Mouse (Mus musculus): ENCODE measurements at regions not wholly inside any gene's neighbourhood (a gene's known extent, or its start where the extent isn't known, plus 50 kb on each side); places are given as distances from the start of the nearest gene placed in this dataset.
A peak's percentile ranks its signal among the peaks of the same experiment; 100 is the strongest.

- Histone ChIP-seq H3K36me3 (no peaks in the 10 kb centered on the region), H3K27ac (no peak overlapping the region), H3K9me3 (no peaks in the 10 kb centered on the region), H3K4me3 (no peak overlapping the region), H3K4me1 (0 out of 2 replicates have a peak, but pooled peaks cover 2% of the 10 kb centered on the region), H3K4me2 (replicated peaks) (no peak overlapping the region), H3K9ac (no peak overlapping the region), H3K27me3 (no peaks in the 10 kb centered on the region)
- WGBS = 29% methylated on average over 4 of the region's 4 CpGs
- no peak for ATAC-seq (ENCODE audit: insufficient number of reproducible peaks, insufficient read depth, low FRiP score, low TSS enrichment)
Measured at GRCm38 (mm10) chr19:21166939-21167338, 105.1 kb upstream of the Zfand5 start.

- Histone ChIP-seq H3K4me2 (replicated peaks) (no peak overlapping the region), H3K9me3 (no peaks in the 10 kb centered on the region), H3K27ac (no peak overlapping the region), H3K36me3 (no peaks in the 10 kb centered on the region), H3K4me3 (no peak overlapping the region), H3K27me3 (no peaks in the 10 kb centered on the region), H3K4me1 (0 out of 2 replicates have a peak, but pooled peaks cover 2% of the 10 kb centered on the region), H3K9ac (no peak overlapping the region)
- WGBS = 57% methylated on average over 5 of the region's 5 CpGs
- ATAC-seq (ENCODE audit: insufficient number of reproducible peaks, insufficient read depth, low FRiP score, low TSS enrichment) = no peak
Measured at GRCm38 (mm10) chr19:21166465-21166860, 105.6 kb upstream of the Zfand5 start.

- Histone ChIP-seq H3K4me2 (replicated peaks) (peak overlapping the region; percentile 9; the same call in 1 of the 2 replicates), H3K36me3 (no peaks in the 10 kb centered on the region), H3K27ac (no peak overlapping the region), H3K9ac (no peak overlapping the region), H3K9me3 (no peaks in the 10 kb centered on the region), H3K27me3 (no peaks in the 10 kb centered on the region), H3K4me3 (no peak overlapping the region), H3K4me1 (0 out of 2 replicates have a peak, but pooled peaks cover 2% of the 10 kb centered on the region)
- 24% methylated on average over 10 of the region's 10 CpGs for WGBS
- no peak for ATAC-seq (ENCODE audit: insufficient number of reproducible peaks, insufficient read depth, low FRiP score, low TSS enrichment)
Measured at GRCm38 (mm10) chr19:21165763-21166464, 106.2 kb upstream of the Zfand5 start.

GRCm38 (mm10) chr19:21163978-21164377, 108.1 kb upstream of the Zfand5 start:
- Histone ChIP-seq H3K36me3 (no peaks in the 10 kb centered on the region), H3K4me1 (0 out of 2 replicates have a peak, but pooled peaks cover 2% of the 10 kb centered on the region), H3K27ac (no peak overlapping the region), H3K9me3 (no peaks in the 10 kb centered on the region), H3K4me2 (replicated peaks) (no peak overlapping the region), H3K9ac (no peak overlapping the region), H3K27me3 (no peaks in the 10 kb centered on the region), H3K4me3 (no peak overlapping the region)
- no peak for ATAC-seq (ENCODE audit: insufficient number of reproducible peaks, insufficient read depth, low FRiP score, low TSS enrichment)
- WGBS = 81% methylated on average over 2 of the region's 2 CpGs

GRCm38 (mm10) chr19:21160946-21161345, 111.1 kb upstream of the Zfand5 start:
- H3K27me3 ChIP-seq = no peaks in the 10 kb centered on the region
- 5% methylated on average over 4 of the region's 4 CpGs for WGBS
- H3K9ac ChIP-seq = no peak overlapping the region
- no peak for ATAC-seq (ENCODE audit: insufficient number of reproducible peaks, insufficient read depth, low FRiP score, low TSS enrichment)
- no peaks in the 10 kb centered on the region for H3K9me3 ChIP-seq
- H3K27ac ChIP-seq = no peak overlapping the region
- H3K4me1 ChIP-seq = no peaks in the 10 kb centered on the region
- H3K4me3 ChIP-seq = no peak overlapping the region
- no peak overlapping the region for H3K4me2 ChIP-seq (replicated peaks)
- H3K36me3 ChIP-seq = no peaks in the 10 kb centered on the region

GRCm38 (mm10) chr19:21159189-21160137, 112.6 kb upstream of the Zfand5 start:
- no peak overlapping the region for H3K4me3 ChIP-seq
- WGBS = 52% methylated on average over 8 of the region's 8 CpGs
- no peaks in the 10 kb centered on the region for H3K9me3 ChIP-seq
- ATAC-seq (ENCODE audit: insufficient number of reproducible peaks, insufficient read depth, low FRiP score, low TSS enrichment) = no peak
- no peak overlapping the region for H3K4me2 ChIP-seq (replicated peaks)
- no peak overlapping the region for H3K27ac ChIP-seq
- no peaks in the 10 kb centered on the region for H3K27me3 ChIP-seq
- no peaks in the 10 kb centered on the region for H3K4me1 ChIP-seq
- H3K36me3 ChIP-seq = no peaks in the 10 kb centered on the region
- no peak overlapping the region for H3K9ac ChIP-seq

- Histone ChIP-seq H3K36me3 (no peaks in the 10 kb centered on the region), H3K27ac (no peak overlapping the region), H3K4me2 (replicated peaks) (no peak overlapping the region), H3K9ac (no peak overlapping the region), H3K27me3 (no peaks in the 10 kb centered on the region), H3K9me3 (no peaks in the 10 kb centered on the region), H3K4me3 (no peak overlapping the region), H3K4me1 (no peaks in the 10 kb centered on the region)
- WGBS = 67% methylated on average over 1 of the region's 1 CpGs
- ATAC-seq (ENCODE audit: insufficient number of reproducible peaks, insufficient read depth, low FRiP score, low TSS enrichment) = no peak
Measured at GRCm38 (mm10) chr19:21154162-21154561, 117.9 kb upstream of the Zfand5 start.

- no peak overlapping the region for H3K4me3 ChIP-seq
- no peaks in the 10 kb centered on the region for H3K9me3 ChIP-seq
- no peak for ATAC-seq (ENCODE audit: insufficient number of reproducible peaks, insufficient read depth, low FRiP score, low TSS enrichment)
- H3K4me1 ChIP-seq = no peaks in the 10 kb centered on the region
- no peak overlapping the region for H3K4me2 ChIP-seq (replicated peaks)
- no peak overlapping the region for H3K9ac ChIP-seq
- 79% methylated on average over 3 of the region's 3 CpGs for WGBS
- H3K36me3 ChIP-seq = no peaks in the 10 kb centered on the region
- H3K27me3 ChIP-seq = no peaks in the 10 kb centered on the region
- H3K27ac ChIP-seq = no peak overlapping the region
Measured at GRCm38 (mm10) chr19:21152027-21152426, 120.1 kb upstream of the Zfand5 start.

GRCm38 (mm10) chr19:21150849-21151248, 121.2 kb upstream of the Zfand5 start:
- no peak for ATAC-seq (ENCODE audit: insufficient number of reproducible peaks, insufficient read depth, low FRiP score, low TSS enrichment)
- H3K9ac ChIP-seq = no peak overlapping the region
- H3K27me3 ChIP-seq = no peaks in the 10 kb centered on the region
- H3K9me3 ChIP-seq = no peaks in the 10 kb centered on the region
- H3K4me3 ChIP-seq = no peak overlapping the region
- 73% methylated on average over 3 of the region's 3 CpGs for WGBS
- H3K4me1 ChIP-seq = no peaks in the 10 kb centered on the region
- H3K27ac ChIP-seq = no peak overlapping the region
- no peaks in the 10 kb centered on the region for H3K36me3 ChIP-seq
- H3K4me2 ChIP-seq (replicated peaks) = no peak overlapping the region

GRCm38 (mm10) chr19:21150241-21150640, 121.8 kb upstream of the Zfand5 start:
- no peak overlapping the region for H3K9ac ChIP-seq
- 95% methylated on average over 1 of the region's 1 CpGs for WGBS
- H3K4me1 ChIP-seq = no peaks in the 10 kb centered on the region
- ATAC-seq (ENCODE audit: insufficient number of reproducible peaks, insufficient read depth, low FRiP score, low TSS enrichment) = no peak
- no peak overlapping the region for H3K4me3 ChIP-seq
- H3K9me3 ChIP-seq = no peaks in the 10 kb centered on the region
- H3K27ac ChIP-seq = no peak overlapping the region
- H3K36me3 ChIP-seq = no peaks in the 10 kb centered on the region
- no peak overlapping the region for H3K4me2 ChIP-seq (replicated peaks)
- no peaks in the 10 kb centered on the region for H3K27me3 ChIP-seq

- Histone ChIP-seq H3K9me3 (no peaks in the 10 kb centered on the region), H3K27me3 (no peaks in the 10 kb centered on the region), H3K4me1 (peaks cover 15% of the 10 kb centered on the region), H3K9ac (no peak overlapping the region), H3K4me3 (no peak overlapping the region), H3K36me3 (no peaks in the 10 kb centered on the region), H3K27ac (no peak overlapping the region), H3K4me2 (replicated peaks) (no peak overlapping the region)
- no peak for ATAC-seq (ENCODE audit: insufficient number of reproducible peaks, insufficient read depth, low FRiP score, low TSS enrichment)
- 86% methylated on average over 4 of the region's 4 CpGs for WGBS
Measured at GRCm38 (mm10) chr19:21146860-21147390, 125.2 kb upstream of the Zfand5 start.
